Mouse (Mus musculus) cerebellum, adult 11 months (tissue): ENCODE data around the gene Rpp21.

Experiments
- DNase-seq: peaks from one replicate; pipeline ENCODE4 v3.0.0; 2022

The Rpp21 gene

DNA sequence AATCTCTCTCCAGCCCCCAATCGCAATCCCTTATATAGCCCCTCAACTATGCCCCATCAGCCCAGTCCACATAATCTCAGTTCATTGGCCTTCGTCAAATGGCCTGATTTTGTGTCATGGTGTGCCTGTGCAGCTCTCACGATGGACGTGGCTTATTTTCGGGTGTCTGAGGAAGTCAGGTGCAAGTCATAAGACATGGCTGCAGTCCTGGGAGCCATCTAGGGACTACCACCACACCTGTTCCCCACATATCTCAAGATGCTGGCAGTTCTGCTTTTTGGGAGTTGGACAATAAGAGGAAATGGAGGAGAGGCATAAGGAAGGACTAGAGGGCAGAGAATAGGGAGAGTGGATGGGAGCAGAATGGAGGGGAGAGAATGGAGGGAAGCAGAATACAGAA lies 24.3 kb downstream of the Rpp21 start:
- DNase-seq, result no peak

DNA sequence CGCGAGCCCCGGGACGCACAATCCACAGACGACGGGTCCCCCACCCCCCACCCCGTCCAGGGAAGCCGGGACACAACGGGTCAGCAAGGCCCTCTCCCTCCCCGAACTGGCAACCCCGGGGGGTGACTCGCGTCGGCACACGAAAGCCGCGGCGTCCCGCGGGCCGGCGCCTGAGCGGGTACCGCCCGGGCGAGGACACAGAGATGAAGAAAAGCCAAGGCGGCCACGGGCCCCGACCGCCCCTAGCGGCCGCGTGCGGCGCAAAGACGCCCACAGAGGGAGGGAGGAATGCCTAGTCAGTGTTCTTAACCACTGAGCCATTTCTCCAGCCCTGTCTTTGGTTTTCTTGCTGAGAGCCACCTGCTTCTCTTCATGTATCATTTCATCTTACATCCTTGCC lies 26.6 kb downstream of the Rpp21 start:
- peak; percentile 24 for DNase-seq

DNA sequence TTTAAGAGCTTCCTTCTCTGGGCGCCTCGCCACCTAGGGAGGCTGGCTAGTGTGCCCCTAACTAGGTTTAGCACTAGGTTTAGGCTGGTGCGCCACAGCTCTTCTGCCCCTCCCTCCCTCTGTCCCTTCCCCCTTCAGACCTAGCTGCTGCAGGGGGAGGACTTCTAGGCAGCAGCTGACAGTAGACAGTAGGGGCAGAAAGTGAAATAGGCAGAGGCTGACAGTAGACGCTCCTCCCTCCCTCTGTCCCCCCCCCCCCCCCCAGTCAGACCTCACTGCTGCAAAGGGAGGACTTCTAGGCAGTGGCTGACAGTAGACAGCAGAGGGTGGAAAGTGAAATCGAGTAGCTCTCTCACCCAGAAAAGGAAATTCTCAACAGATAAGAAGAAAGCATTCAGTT lies 28.8 kb downstream of the Rpp21 start:
- no peak for DNase-seq

DNA sequence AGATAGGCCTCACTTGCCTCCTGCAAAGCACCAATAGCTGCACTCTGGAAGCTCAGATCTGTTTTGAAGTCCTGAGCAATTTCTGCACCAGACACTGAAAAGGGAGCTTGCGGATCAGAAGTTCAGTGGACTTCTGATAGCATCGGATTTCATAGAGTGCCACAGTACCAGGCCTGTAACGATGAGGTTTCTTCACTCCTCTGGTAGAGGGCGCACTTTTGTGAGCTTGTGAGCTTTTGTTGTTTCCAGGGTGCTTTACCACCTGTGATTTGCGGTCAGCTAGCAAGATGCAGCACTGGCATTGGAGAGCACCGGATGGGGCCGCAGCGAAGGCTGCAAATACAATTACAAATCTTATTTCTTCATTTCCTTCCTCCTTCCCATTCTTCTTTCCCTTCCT lies 30.9 kb downstream of the Rpp21 start:
- no peak for DNase-seq

DNA sequence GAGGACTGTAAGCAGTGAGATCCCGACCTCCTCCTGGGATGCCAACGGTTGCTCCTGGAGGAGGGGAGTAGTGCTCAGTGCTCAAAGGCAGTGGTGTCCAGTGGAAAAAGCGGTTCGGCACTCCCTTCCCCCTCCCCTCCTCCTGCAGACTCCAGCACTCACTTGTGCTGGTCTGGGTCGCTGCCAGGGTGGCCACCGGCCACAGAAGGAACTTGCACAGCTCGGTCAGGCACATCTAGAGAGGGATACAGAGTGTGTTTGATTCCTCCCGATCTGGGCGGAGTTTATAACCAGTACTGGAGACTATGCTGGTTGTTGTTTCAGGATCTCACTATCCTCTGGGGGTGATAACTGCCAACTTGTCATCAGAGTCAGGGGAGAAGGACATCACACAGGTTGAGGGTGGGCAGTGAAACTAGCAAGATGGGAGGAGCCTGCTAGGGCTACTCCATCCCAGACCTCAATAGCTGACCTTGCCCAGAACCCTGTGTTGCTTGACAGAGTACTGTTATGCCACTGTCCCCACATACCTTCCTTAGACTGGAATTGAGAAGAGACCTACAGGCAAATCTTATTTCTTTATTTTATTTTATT lies 32.5 kb downstream of the Rpp21 start:
- no peak for DNase-seq

DNA sequence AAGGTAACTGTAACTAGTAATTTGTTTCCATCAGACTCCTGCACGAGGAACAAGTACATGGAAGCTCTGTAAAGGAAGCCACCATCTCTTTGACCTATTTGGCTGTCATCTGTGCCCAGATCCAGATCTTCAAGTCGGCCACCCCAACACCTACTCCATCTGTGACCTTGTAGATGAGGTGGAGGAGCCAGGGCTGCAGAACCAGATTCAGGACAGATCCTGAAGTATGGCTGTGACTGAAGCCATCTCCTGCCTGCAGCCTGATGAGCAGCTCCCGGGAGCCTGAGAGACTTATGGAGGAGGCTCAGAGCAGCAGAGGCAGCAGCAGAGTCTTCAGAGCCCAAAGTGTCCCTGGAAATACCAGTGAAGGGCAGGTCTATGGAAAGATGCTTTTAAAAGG lies 33.4 kb downstream of the Rpp21 start:
- no peak for DNase-seq

DNA sequence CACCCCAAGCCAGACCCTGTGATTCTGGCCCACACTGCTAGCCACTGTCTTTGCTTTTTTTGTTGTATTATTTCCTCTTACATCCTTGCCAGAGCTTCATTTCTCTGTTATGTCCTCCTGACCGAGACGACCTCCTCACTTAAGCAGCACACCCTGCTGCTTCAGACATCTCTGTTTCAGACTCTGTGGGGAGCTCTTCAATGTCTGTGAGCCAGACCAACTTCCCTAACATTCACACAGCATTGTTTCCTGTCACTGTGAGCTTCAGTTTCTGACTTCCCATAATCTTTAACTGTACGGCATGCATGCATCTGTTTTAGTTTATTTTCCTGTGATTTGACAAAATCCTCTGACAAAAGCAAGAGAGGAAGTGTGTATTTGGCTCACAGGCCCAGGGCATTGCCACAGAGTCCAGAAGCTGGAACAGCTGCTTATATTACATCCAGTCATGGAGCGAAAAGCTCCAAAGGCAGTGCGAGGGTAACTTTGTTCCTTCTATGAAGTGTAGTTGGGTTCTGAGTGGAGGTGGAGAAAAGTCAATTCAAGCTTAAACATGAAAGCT lies 39.2 kb downstream of the Rpp21 start:
- no peak for DNase-seq

DNA sequence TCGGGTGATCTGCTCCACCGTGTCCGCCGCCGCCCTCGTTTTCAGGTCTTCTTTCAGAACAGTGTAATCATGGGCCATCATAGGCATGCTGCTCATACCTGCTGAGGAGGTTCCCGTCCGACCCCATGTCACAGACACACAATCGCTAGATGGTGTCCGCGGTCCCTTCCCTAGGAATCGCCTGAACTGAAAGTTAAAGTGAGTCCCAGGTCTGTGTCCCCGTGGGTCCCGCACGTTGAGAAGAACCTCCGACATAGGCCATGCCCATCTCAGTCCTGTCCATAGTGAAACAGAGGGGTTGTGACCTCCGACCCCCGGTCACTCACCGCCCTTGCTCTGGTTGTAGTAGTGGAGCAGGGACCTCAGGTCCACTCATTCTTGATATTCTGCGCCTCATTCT lies 42.3 kb downstream of the Rpp21 start:
- no peak for DNase-seq

DNA sequence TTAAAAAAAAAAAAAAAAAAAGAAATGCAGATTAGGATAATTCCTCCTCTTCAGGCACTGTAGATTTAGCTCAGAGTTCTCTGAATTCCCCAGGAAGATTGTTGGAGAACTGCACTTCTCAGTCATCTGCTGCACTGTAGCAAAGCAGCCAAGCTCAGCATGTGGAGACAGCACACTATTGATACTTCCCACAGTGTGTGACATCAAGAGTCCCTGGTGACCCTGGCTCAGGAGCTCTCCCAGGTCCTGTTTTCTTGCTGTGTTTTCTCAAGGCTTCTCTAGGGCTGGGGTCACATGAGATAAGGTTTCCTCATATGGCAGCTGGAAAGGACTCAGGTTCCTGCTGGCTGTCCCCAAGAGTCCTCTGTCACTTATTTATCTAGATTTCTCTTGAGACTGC lies 51.0 kb downstream of the Rpp21 start:
- DNase-seq, result no peak

DNA sequence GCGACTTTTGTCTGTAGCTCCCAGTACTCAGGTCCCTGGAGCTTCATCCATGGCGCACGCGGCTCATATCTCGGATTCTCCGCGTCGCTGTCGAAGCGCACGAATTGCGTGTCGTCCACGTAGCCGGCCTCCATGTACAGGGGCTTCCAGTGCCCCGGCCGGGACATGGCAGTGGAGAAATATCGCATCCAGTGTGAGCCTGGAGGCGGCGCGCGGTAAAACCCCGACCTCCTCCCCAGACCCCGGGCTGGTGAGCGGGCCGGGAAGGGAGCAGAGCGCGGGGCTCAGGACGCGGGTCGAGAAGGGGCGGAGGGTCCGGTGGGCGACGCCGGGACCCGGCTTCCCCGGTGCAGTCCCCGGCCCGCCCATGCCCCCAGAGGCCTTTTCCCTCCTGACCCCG lies 52.0 kb downstream of the Rpp21 start:
- no peak for DNase-seq
